Mouse (Mus musculus) forebrain, postnatal 0 days (tissue): ENCODE measurements around the gene Syn3. TPM values are rescaled to one million over a fixed set of nuclear protein-coding genes. Genes with fewer than 3 reads are reported as not detected.

ENCODE experiments used
- ATAC-seq: fragments of 200-750 bp; cut with Nextera tagmentation; 2 replicates; pipeline ENCODE4 v1.8.0; 2017; ENCODE audit warnings: mild to moderate bottlenecking, moderate library complexity
- DNase-seq: peaks from one replicate; pipeline ENCODE4 v3.0.0-alpha.2; 2015
- H3K27ac ChIP-seq: fragments of 300-500 bp; sonication (generic); 2 replicates; pipeline ENCODE4 v1.5.1; 2014; ENCODE audit warnings: low read depth, mild to moderate bottlenecking, antibody characterized with exemption, low read length, moderate library complexity, mixed read lengths
- H3K27me3 ChIP-seq: fragments of 300-500 bp; sonication (generic); 2 replicates; pipeline ENCODE4 v1.6.1; 2014; ENCODE audit warnings: mild to moderate bottlenecking, low read length, mixed read lengths; ENCODE audit not compliant: insufficient read depth
- H3K36me3 ChIP-seq: fragments of 300-500 bp; sonication (generic); 2 replicates; pipeline ENCODE4 v1.6.1; 2014; ENCODE audit warnings: mild to moderate bottlenecking, moderate library complexity; ENCODE audit not compliant: insufficient read depth
- H3K4me1 ChIP-seq: fragments of 300-500 bp; sonication (generic); 2 replicates; pipeline ENCODE4 v1.6.1; 2014; ENCODE audit warnings: antibody characterized with exemption; ENCODE audit not compliant: insufficient read depth
- H3K4me2 ChIP-seq: fragments of 300-500 bp; sonication (generic); 2 replicates; pipeline ENCODE4 v1.6.1; 2014; ENCODE audit warnings: low read depth, mild to moderate bottlenecking, moderate library complexity
- H3K4me3 ChIP-seq: fragments of 300-500 bp; sonication (generic); 2 replicates; pipeline ENCODE4 v1.5.1; 2014; ENCODE audit warnings: low read depth, low read length, mixed read lengths
- H3K9ac ChIP-seq: fragments of 300-500 bp; sonication (generic); 2 replicates; pipeline ENCODE4 v1.6.1; 2014; ENCODE audit warnings: mild to moderate bottlenecking
- H3K9me3 ChIP-seq: fragments of 300-500 bp; sonication (generic); 2 replicates; pipeline ENCODE4 v1.6.1; 2016; ENCODE audit warnings: low read length
- CTCF ChIP-seq: sonication (generic); IDR thresholded peaks from 2 replicates; pipeline ENCODE4 v1.5.1; 2016; ENCODE audit warnings: antibody characterized with exemption, control low read depth, low read depth
- WGBS: fragments of 180-500 bp; shearing (Covaris S2); extraction: QIAGEN DNeasy Blood & Tissue Kit; methylation state at CpG from one replicate; pipeline ENCODE4 v1.1.7; 2014; 5-methylcytosine and 5-hydroxymethylcytosine counted together
- polyA plus RNA-seq: library from polyadenylated mRNA; unstranded; fragments of >200 nt; fragmentation: Nextera tagmentation; extraction: Ambion mirVana; gene quantifications from 2 replicates; pipeline ENCODE4 v1.2.1, GENCODE M21; 2015
- total RNA-seq: library from RNA; depleted of rRNA; stranded (reverse); fragments of >200 nt; gene quantifications from 2 replicates; pipeline ENCODE4 v1.2.3, GENCODE M21; 2014; rRNA removed

Syn3 gene
- total and polyA plus RNA-seq, 2 experiments from 2014 or later: 16.4 to 47.6 TPM

DNA sequence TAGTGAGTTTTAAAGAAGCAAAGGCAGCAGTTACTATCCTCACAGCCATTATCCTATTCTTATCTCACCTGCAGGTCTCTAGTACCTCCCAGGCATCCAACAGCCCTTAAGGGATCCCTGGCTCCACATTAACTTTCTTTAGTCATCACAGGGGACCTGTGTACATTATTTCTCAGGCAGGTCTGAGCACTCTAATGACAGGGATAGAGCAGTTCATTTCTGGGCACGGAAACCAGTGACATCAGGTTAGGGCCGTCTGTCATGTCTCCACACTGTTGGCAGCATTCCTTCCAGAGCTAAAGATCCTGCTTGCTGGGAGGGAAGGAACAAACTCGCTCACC is 477.3 kb downstream of the Syn3 start:
- no peak overlapping the region for H3K27ac ChIP-seq
- H3K4me1 ChIP-seq: no peaks in the 10 kb centered on the region
- H3K4me3 ChIP-seq: peak overlapping the region; percentile 79; the same call in 1 of the 2 replicates
- H3K9ac ChIP-seq: 0 out of 2 replicates have a peak overlapping the region, but pooled peaks have one; percentile 3
- TF ChIP-seq CTCF: no peak
- peak; percentile 47 for ATAC-seq
- H3K27me3 ChIP-seq: no peaks in the 10 kb centered on the region
- DNase-seq: no peak
- WGBS: 0% methylated on average over 3 of the region's 3 CpGs
- H3K36me3 ChIP-seq: no peaks in the 10 kb centered on the region
- no peaks in the 10 kb centered on the region for H3K9me3 ChIP-seq
- H3K4me2 ChIP-seq: peak overlapping the region; percentile 73

DNA sequence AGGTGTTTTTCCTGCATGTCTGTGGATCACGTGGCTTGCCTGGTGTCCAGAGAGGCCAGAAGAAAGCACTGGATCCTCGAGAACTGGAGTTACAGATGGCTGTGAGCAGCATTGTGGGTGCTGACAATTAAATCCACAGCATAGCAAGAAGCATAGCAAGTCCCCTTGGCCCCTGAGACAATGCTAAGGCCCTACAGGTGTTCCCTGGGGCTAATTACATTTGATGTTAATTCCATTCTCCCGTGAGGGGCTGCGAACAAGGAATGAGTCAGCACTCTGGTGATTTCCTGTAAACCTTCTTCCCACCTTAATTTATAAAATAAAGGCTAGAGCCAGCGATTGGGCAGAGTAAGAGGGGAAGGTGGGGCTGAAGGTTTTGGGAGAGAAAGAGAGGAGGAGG is 479.9 kb downstream of the Syn3 start:
- ATAC-seq (no peak), DNase-seq (no peak)
- 27% methylated on average over 5 of the region's 5 CpGs for WGBS
- Histone ChIP-seq H3K4me2 (no peak overlapping the region), H3K9ac (no peak overlapping the region), H3K36me3 (no peaks in the 10 kb centered on the region), H3K27me3 (no peaks in the 10 kb centered on the region), H3K4me3 (no peak overlapping the region), H3K27ac (no peak overlapping the region), H3K9me3 (no peaks in the 10 kb centered on the region), H3K4me1 (no peaks in the 10 kb centered on the region)
- TF ChIP-seq CTCF: no peak

DNA sequence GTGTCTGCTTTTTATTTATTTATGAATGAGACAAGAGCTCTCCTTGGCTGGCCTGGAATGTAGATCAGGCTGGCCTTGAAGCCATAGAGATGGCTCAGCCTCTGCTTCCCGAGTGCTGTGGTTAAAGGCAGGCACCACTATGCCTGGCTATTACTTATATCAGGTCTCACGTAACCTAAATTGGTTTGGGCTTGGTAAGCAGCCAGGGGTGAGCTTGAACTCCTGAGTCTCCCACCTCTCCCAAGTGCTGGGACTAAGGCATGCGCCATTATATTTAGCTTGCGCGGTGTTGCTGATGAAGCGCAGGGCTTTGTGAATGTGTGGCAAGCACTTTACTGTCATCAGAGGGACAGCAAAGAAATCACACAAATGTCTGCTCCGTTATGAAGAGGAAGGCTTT is 480.9 kb downstream of the Syn3 start:
- H3K9me3 ChIP-seq: no peaks in the 10 kb centered on the region
- ATAC-seq: no peak
- 93% methylated on average over 7 of the region's 7 CpGs for WGBS

DNA sequence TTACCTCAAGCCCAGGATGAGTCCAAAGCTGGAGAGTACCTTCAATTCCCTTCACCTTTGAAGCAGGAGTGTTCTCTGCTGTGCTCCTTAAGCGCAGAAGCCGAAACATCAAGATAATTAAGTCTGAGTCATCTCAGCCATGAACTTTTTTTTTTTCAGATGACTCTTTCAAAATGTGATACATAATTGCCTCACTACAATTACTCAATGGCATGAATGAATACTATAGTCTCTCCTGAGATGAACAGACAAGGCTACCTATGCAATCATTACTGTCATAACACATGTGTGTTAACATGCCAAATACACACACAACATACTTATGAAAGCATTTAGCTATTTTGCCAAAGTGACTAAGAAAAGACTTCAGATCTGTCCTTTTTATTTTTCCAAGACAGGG is 486.9 kb downstream of the Syn3 start, which contains the start of gene Bpifc:
Bpifc (minus strand) TSS at position 115 of the 400 bp plus-strand sequence.
- H3K27ac ChIP-seq: no peak within 1 kb of the TSS
- H3K9ac ChIP-seq: no peak within 1 kb of the TSS
- H3K4me3 ChIP-seq: no peak within 1 kb of the TSS
- ATAC-seq: no peak
- no peak within 1 kb of the TSS for H3K4me2 ChIP-seq
- H3K4me1 ChIP-seq: no peaks in the 10 kb centered on the region
- H3K9me3 ChIP-seq: no peaks in the 10 kb centered on the region
- H3K36me3 ChIP-seq: no peaks in the 10 kb centered on the region
- no peak for TF ChIP-seq CTCF
- 84% methylated on average over 2 of the region's 2 CpGs for WGBS
- no peak for DNase-seq
- H3K27me3 ChIP-seq: no peaks in the 10 kb centered on the region

More for the DNA sequence above, 480.9 kb downstream of the Syn3 start:
- TF ChIP-seq CTCF: no peak
- Histone ChIP-seq H3K27me3 (no peaks in the 10 kb centered on the region), H3K4me2 (no peak overlapping the region), H3K4me1 (no peaks in the 10 kb centered on the region), H3K27ac (no peak overlapping the region), H3K9ac (no peak overlapping the region), H3K4me3 (no peak overlapping the region), H3K36me3 (no peaks in the 10 kb centered on the region)
- DNase-seq: no peak

DNA sequence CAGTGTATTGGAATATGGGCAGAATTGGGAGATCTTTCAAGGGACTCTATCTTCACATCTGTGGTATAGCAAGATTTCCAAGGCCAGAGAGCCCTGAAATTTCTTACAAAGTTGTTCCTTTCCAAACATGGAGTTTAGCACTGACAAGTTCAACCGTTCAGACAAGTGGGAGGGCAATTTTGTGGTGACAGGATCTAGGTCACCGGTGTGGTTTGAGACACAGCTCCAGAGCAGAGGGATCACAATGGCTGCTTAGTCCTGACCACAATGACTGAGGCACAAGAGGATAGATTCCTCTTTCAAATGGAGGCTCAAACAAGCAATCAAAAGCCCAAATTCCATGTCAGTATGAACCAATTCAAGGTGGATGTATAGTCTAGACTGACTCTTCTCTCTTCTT is 487.5 kb downstream of the Syn3 start:
- TF ChIP-seq CTCF: no peak
- Histone ChIP-seq H3K4me2 (no peak overlapping the region), H3K9ac (no peak overlapping the region), H3K4me3 (no peak overlapping the region), H3K36me3 (no peaks in the 10 kb centered on the region), H3K4me1 (no peaks in the 10 kb centered on the region), H3K27me3 (no peaks in the 10 kb centered on the region), H3K27ac (no peak overlapping the region), H3K9me3 (no peaks in the 10 kb centered on the region)
- ATAC-seq: no peak
- DNase-seq: no peak
- WGBS: 86% methylated on average over 2 of the region's 2 CpGs

DNA sequence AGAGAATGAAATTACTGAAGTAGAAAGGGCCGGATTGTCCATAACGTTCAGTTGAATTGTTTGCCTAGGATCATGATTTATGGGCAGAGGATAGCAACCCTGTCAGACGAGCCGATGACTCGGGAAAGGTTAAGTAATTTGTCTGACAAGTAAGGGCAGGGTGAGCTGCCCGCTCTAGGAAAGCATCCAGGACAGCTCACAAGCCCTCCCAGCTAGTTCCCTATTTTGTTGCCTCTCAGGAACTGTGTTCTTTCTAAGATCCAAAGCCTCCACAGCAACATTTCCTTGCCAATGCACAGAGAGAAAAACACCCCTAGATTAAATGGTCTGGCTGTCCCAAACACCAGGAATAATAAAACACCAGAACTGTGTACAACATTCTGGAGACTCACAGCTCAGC is 488.1 kb downstream of the Syn3 start:
- H3K27me3 ChIP-seq: no peaks in the 10 kb centered on the region
- no peak overlapping the region for H3K9ac ChIP-seq
- ATAC-seq (no peak), DNase-seq (no peak)
- no peak overlapping the region for H3K27ac ChIP-seq
- H3K9me3 ChIP-seq: no peaks in the 10 kb centered on the region
- no peaks in the 10 kb centered on the region for H3K36me3 ChIP-seq
- no peak for TF ChIP-seq CTCF
- H3K4me1 ChIP-seq: no peaks in the 10 kb centered on the region
- no peak overlapping the region for H3K4me3 ChIP-seq
- WGBS: 77% methylated on average over 6 of the region's 6 CpGs
- no peak overlapping the region for H3K4me2 ChIP-seq

DNA sequence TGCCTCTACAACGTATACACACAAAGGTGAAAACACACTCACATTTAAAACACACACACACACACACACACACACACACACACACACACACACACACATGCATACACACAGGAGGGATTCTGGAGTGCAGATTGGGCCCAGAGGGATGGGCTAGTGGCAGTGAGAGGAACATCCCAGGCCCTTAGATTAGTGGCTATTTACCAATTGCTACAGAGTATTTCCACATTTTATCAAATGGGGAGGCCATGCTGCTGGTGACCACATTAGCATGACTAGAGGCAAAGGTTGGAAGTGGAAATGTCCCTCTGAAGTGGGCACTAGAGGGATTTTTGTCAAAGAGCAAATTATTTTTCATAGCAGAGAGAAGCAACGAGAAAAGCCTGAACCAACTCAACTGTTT is 489.0 kb downstream of the Syn3 start:
- Histone ChIP-seq H3K27me3 (no peaks in the 10 kb centered on the region), H3K4me3 (no peak overlapping the region)
- 86% methylated on average over 2 of the region's 2 CpGs for WGBS

DNA sequence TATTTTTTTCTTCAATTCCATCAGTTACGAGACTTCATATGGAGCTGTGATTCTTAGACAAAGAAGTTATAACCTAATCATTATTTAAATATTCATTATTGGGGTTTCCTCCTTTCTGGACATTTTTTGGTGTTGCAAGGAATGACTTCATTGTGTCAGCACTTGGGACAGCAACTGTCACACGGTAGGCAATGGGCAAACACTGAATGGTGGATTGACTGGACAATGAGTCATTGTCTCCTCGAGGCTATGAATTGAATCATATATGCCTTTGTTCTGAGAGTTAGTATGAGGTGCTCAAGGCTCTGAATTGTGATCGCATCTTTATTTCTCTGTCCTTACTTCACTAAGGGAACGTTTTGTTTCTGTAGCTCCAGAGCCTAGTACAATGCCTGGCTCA is 492.2 kb downstream of the Syn3 start:
- no peaks in the 10 kb centered on the region for H3K4me1 ChIP-seq
- no peak overlapping the region for H3K4me3 ChIP-seq
- no peaks in the 10 kb centered on the region for H3K36me3 ChIP-seq
- no peak overlapping the region for H3K4me2 ChIP-seq
- TF ChIP-seq CTCF: no peak
- H3K9me3 ChIP-seq: no peaks in the 10 kb centered on the region
- no peak for ATAC-seq
- no peak overlapping the region for H3K9ac ChIP-seq
- H3K27me3 ChIP-seq: no peaks in the 10 kb centered on the region
- no peak for DNase-seq
- WGBS: 65% methylated on average over 5 of the region's 5 CpGs
- H3K27ac ChIP-seq: no peak overlapping the region

More for the DNA sequence above, 489.0 kb downstream of the Syn3 start:
- TF ChIP-seq CTCF: no peak
- DNase-seq: no peak
- H3K4me1 ChIP-seq: no peaks in the 10 kb centered on the region
- no peak for ATAC-seq
- H3K36me3 ChIP-seq: no peaks in the 10 kb centered on the region
- H3K27ac ChIP-seq: no peak overlapping the region
- H3K9me3 ChIP-seq: no peaks in the 10 kb centered on the region
- H3K4me2 ChIP-seq: no peak overlapping the region
- H3K9ac ChIP-seq: no peak overlapping the region

Other genes starting within 250 kb of the Syn3 start
- gene Timp3, start 198.5 kb downstream of the Syn3 start, total RNA-seq: 33.5 and 62.9 TPM in 2 replicates
- 17.2 and 33.6 TPM in 2 replicates for gene Timp3, start 198.5 kb downstream of the Syn3 start, polyA plus RNA-seq
- gene Hsp90b1, start 206.6 kb upstream of the Syn3 start, total RNA-seq: 177 and 196 TPM in 2 replicates
- 172 and 189 TPM in 2 replicates for gene Hsp90b1, start 206.6 kb upstream of the Syn3 start, polyA plus RNA-seq
- 0.92 and 1.6 TPM in 2 replicates for gene Ttc41, start 206.9 kb upstream of the Syn3 start, total RNA-seq
- 0.72 and 1.2 TPM in 2 replicates for gene Ttc41, start 206.9 kb upstream of the Syn3 start, polyA plus RNA-seq